Mouse (Mus musculus) retina, adult 2 months (tissue): ENCODE data around the gene Zfp512b.
A peak's percentile ranks its signal among the peaks of the same experiment; 100 is the strongest.

Source experiments
- DNase-seq: peaks from one replicate; pipeline ENCODE4 v3.0.0-alpha.2; 2012; ENCODE audit warnings: low read depth, low spot score

The Zfp512b gene

GRCm38 (mm10) chr2:181589732-181590105, 2.9 kb downstream of the Zfp512b start:
- no peak for DNase-seq

- DNase-seq, result no peak
Measured at GRCm38 (mm10) chr2:181589011-181589731, 3.4 kb downstream of the Zfp512b start.

- no peak for DNase-seq
Measured at GRCm38 (mm10) chr2:181588229-181588780, 4.3 kb downstream of the Zfp512b start.

- no peak for DNase-seq
Measured at GRCm38 (mm10) chr2:181587796-181588195, 4.8 kb downstream of the Zfp512b start.

- no peak for DNase-seq
Measured at GRCm38 (mm10) chr2:181586124-181586523, 6.5 kb downstream of the Zfp512b start.

- DNase-seq, result no peak
Measured at GRCm38 (mm10) chr2:181585506-181585905, 7.1 kb downstream of the Zfp512b start.

GRCm38 (mm10) chr2:181584411-181584942, 8.1 kb downstream of the Zfp512b start, which contains the start of gene Uckl1:
Gene Uckl1, minus strand, starts transcription at chr2:181584892.
- DNase-seq, result no peak

- no peak for DNase-seq
Measured at GRCm38 (mm10) chr2:181583460-181584257, 8.9 kb downstream of the Zfp512b start.

GRCm38 (mm10) chr2:181582939-181583338, 9.7 kb downstream of the Zfp512b start:
- DNase-seq, result no peak

- no peak for DNase-seq
Measured at GRCm38 (mm10) chr2:181582358-181582757, 10.2 kb downstream of the Zfp512b start.

- DNase-seq, result no peak
Measured at GRCm38 (mm10) chr2:181581402-181582120, 11.0 kb downstream of the Zfp512b start.

GRCm38 (mm10) chr2:181581016-181581401, 11.6 kb downstream of the Zfp512b start:
- DNase-seq, result peak; percentile 71

- DNase-seq, result no peak
Measured at GRCm38 (mm10) chr2:181580131-181580772, 12.4 kb downstream of the Zfp512b start.

GRCm38 (mm10) chr2:181579681-181580080, 12.9 kb downstream of the Zfp512b start:
- DNase-seq, result no peak

- DNase-seq, result peak; percentile 77
Measured at GRCm38 (mm10) chr2:181578790-181579618, 13.6 kb downstream of the Zfp512b start.

GRCm38 (mm10) chr2:181577981-181578581, 14.5 kb downstream of the Zfp512b start:
- no peak for DNase-seq

GRCm38 (mm10) chr2:181577126-181577525, 15.5 kb downstream of the Zfp512b start:
- no peak for DNase-seq

- no peak for DNase-seq
Measured at GRCm38 (mm10) chr2:181576613-181577012, 16.0 kb downstream of the Zfp512b start.

GRCm38 (mm10) chr2:181574921-181575545, 17.6 kb downstream of the Zfp512b start:
- DNase-seq, result no peak
